Mouse (Mus musculus) CD4-positive, CD25-positive, alpha-beta regulatory T cell, adult 2 months (primary cell): Measurements from ENCODE around the gene Glrx3.
"Not testable (repeated sequence)": the region's sequence is repeated elsewhere in the genome, so short reads cannot be mapped to it uniquely, and the experiment has no call there.

Experiments
- DNase-seq: peaks from one replicate; pipeline ENCODE4 v3.0.0-alpha.2; 2012; ENCODE audit warnings: low read depth, low spot score

Glrx3 gene

GRCm38 (mm10) chr7:137437440-137438178, at the start of gene Glrx3:
Gene Glrx3, plus strand, starts transcription at chr7:137437614.
- DNase-seq: peak; percentile 97

GRCm38 (mm10) chr7:137387863-137388262, 49.6 kb upstream of the Glrx3 start:
- no peak for DNase-seq

- DNase-seq: no peak
Observed at GRCm38 (mm10) chr7:137395421-137395820, 42.0 kb upstream of the Glrx3 start.

- no peak for DNase-seq
Observed at GRCm38 (mm10) chr7:137397361-137397910, 40.0 kb upstream of the Glrx3 start.

GRCm38 (mm10) chr7:137398973-137399372, 38.4 kb upstream of the Glrx3 start:
- no peak for DNase-seq

- DNase-seq: no peak
Observed at GRCm38 (mm10) chr7:137404146-137404545, 33.3 kb upstream of the Glrx3 start.

GRCm38 (mm10) chr7:137407428-137408058, 29.9 kb upstream of the Glrx3 start:
- DNase-seq: no peak

GRCm38 (mm10) chr7:137410337-137411197, 26.8 kb upstream of the Glrx3 start, which contains the start of gene 9430038I01Rik:
Gene 9430038I01Rik, minus strand, starts transcription at chr7:137410762.
- peak; percentile 96 for DNase-seq

- peak; percentile 46 for DNase-seq
Observed at GRCm38 (mm10) chr7:137414710-137415109, 22.7 kb upstream of the Glrx3 start.

- no peak for DNase-seq
Observed at GRCm38 (mm10) chr7:137420550-137420949, 16.9 kb upstream of the Glrx3 start.

GRCm38 (mm10) chr7:137421236-137421635, 16.2 kb upstream of the Glrx3 start:
- DNase-seq: no peak

GRCm38 (mm10) chr7:137426693-137427092, 10.7 kb upstream of the Glrx3 start:
- no peak for DNase-seq

GRCm38 (mm10) chr7:137431769-137432603, 5.4 kb upstream of the Glrx3 start:
- no peak for DNase-seq

- no peak for DNase-seq
Observed at GRCm38 (mm10) chr7:137436901-137437300, 513 bp upstream of the Glrx3 start.

- peak; percentile 42 for DNase-seq
Observed at GRCm38 (mm10) chr7:137438179-137438550, 751 bp downstream of the Glrx3 start.

GRCm38 (mm10) chr7:137438962-137439361, 1.5 kb downstream of the Glrx3 start:
- DNase-seq: not testable (repeated sequence)

GRCm38 (mm10) chr7:137442951-137443350, 5.5 kb downstream of the Glrx3 start:
- no peak for DNase-seq

GRCm38 (mm10) chr7:137445321-137445720, 7.9 kb downstream of the Glrx3 start:
- no peak for DNase-seq

- no peak for DNase-seq
Observed at GRCm38 (mm10) chr7:137461396-137461795, 24.0 kb downstream of the Glrx3 start.

GRCm38 (mm10) chr7:137468174-137468573, 30.8 kb downstream of the Glrx3 start:
- DNase-seq: peak; percentile 44
